Mouse (Mus musculus): ENCODE results near the gene Atxn1. TPM values are rescaled to one million over a fixed set of nuclear protein-coding genes. Genes with fewer than 3 reads are reported as not detected.

Gene Atxn1
- polyA plus RNA-seq, 1 experiment from 2014 or later = 2.3 TPM

GRCm38 (mm10) chr13:45661283-45662185 is 303.3 kb downstream of the Atxn1 start:
- Histone ChIP-seq H3K27ac (replicated peaks) (no peak overlapping the region), H3K27me3 (no peaks in the 10 kb centered on the region), H3K36me3 (replicated peaks) (no peaks in the 10 kb centered on the region), H3K4me3 (replicated peaks) (no peak overlapping the region), H3K4me2 (no peak overlapping the region), H3K9me3 (replicated peaks) (no peaks in the 10 kb centered on the region), H3K4me1 (replicated peaks) (0 out of 2 replicates have a peak, but pooled peaks cover 4% of the 10 kb centered on the region), H3K9ac (no peak overlapping the region)
- WGBS (ENCODE audit: insufficient replicate concordance) = 75% methylated on average over 12 of the region's 12 CpGs
- no peak for ATAC-seq (ENCODE audit: insufficient read depth)

- H3K4me3 ChIP-seq (replicated peaks) = no peak overlapping the region
- no peak overlapping the region for H3K4me2 ChIP-seq
- H3K27ac ChIP-seq (replicated peaks) = no peak overlapping the region
- H3K36me3 ChIP-seq (replicated peaks) = no peaks in the 10 kb centered on the region
- 60% methylated on average over 4 of the region's 4 CpGs for WGBS (ENCODE audit: insufficient replicate concordance)
- H3K9me3 ChIP-seq (replicated peaks) = no peaks in the 10 kb centered on the region
- H3K9ac ChIP-seq = no peak overlapping the region
- no peaks in the 10 kb centered on the region for H3K27me3 ChIP-seq
- H3K4me1 ChIP-seq (replicated peaks) = 0 out of 2 replicates have a peak, but pooled peaks cover 4% of the 10 kb centered on the region
- ATAC-seq (ENCODE audit: insufficient read depth) = no peak
Measured at GRCm38 (mm10) chr13:45659813-45660212, 305.0 kb downstream of the Atxn1 start.

GRCm38 (mm10) chr13:45658343-45658742 is 306.5 kb downstream of the Atxn1 start:
- no peak overlapping the region for H3K9ac ChIP-seq

GRCm38 (mm10) chr13:45657176-45657575 is 307.6 kb downstream of the Atxn1 start:
- no peaks in the 10 kb centered on the region for H3K9me3 ChIP-seq (replicated peaks)
- no peak overlapping the region for H3K4me3 ChIP-seq (replicated peaks)
- no peaks in the 10 kb centered on the region for H3K4me1 ChIP-seq (replicated peaks)
- ATAC-seq (ENCODE audit: insufficient read depth) = no peak
- H3K9ac ChIP-seq = no peak overlapping the region
- WGBS (ENCODE audit: insufficient replicate concordance) = 80% methylated on average over 1 of the region's 1 CpGs
- H3K27me3 ChIP-seq = no peaks in the 10 kb centered on the region
- H3K4me2 ChIP-seq = no peak overlapping the region
- H3K36me3 ChIP-seq (replicated peaks) = no peaks in the 10 kb centered on the region
- no peak overlapping the region for H3K27ac ChIP-seq (replicated peaks)

More at GRCm38 (mm10) chr13:45658343-45658742, 306.5 kb downstream of the Atxn1 start:
- 73% methylated on average over 5 of the region's 5 CpGs for WGBS (ENCODE audit: insufficient replicate concordance)
- Histone ChIP-seq H3K4me2 (no peak overlapping the region), H3K27ac (replicated peaks) (no peak overlapping the region), H3K27me3 (no peaks in the 10 kb centered on the region), H3K4me3 (replicated peaks) (no peak overlapping the region), H3K36me3 (replicated peaks) (no peaks in the 10 kb centered on the region), H3K9me3 (replicated peaks) (no peaks in the 10 kb centered on the region), H3K4me1 (replicated peaks) (0 out of 2 replicates have a peak, but pooled peaks cover 4% of the 10 kb centered on the region)
- no peak for ATAC-seq (ENCODE audit: insufficient read depth)

- H3K9ac ChIP-seq = no peak overlapping the region
- no peak for ATAC-seq (ENCODE audit: insufficient read depth)
Measured at GRCm38 (mm10) chr13:45651652-45652241, 313.1 kb downstream of the Atxn1 start.

GRCm38 (mm10) chr13:45649197-45649812 is 315.5 kb downstream of the Atxn1 start:
- H3K9me3 ChIP-seq (replicated peaks) = no peaks in the 10 kb centered on the region
- whole genome bisulfite sequencing (ENCODE audit: insufficient replicate concordance) = 31% methylated on average over 4 of the region's 4 CpGs
- H3K4me3 ChIP-seq (replicated peaks) = no peak overlapping the region
- H3K36me3 ChIP-seq (replicated peaks) = 0 out of 2 replicates have a peak, but pooled peaks cover 2% of the 10 kb centered on the region
- H3K27ac ChIP-seq (replicated peaks) = no peak overlapping the region
- no peak overlapping the region for H3K4me2 ChIP-seq
- no peak overlapping the region for H3K9ac ChIP-seq
- no peaks in the 10 kb centered on the region for H3K27me3 ChIP-seq
- no peaks in the 10 kb centered on the region for H3K4me1 ChIP-seq (replicated peaks)
- no peak for ATAC-seq (ENCODE audit: insufficient read depth)

More at GRCm38 (mm10) chr13:45651652-45652241, 313.1 kb downstream of the Atxn1 start:
- Histone ChIP-seq H3K9me3 (replicated peaks) (no peaks in the 10 kb centered on the region), H3K27me3 (no peaks in the 10 kb centered on the region), H3K4me1 (replicated peaks) (no peaks in the 10 kb centered on the region), H3K4me3 (replicated peaks) (no peak overlapping the region), H3K27ac (replicated peaks) (no peak overlapping the region), H3K36me3 (replicated peaks) (0 out of 2 replicates have a peak, but pooled peaks cover 2% of the 10 kb centered on the region), H3K4me2 (no peak overlapping the region)
- 65% methylated on average over 10 of the region's 10 CpGs for WGBS (ENCODE audit: insufficient replicate concordance)

GRCm38 (mm10) chr13:45643780-45644395 is 320.9 kb downstream of the Atxn1 start:
- Histone ChIP-seq H3K9ac (no peak overlapping the region), H3K27ac (replicated peaks) (no peak overlapping the region), H3K4me2 (no peak overlapping the region), H3K4me3 (replicated peaks) (no peak overlapping the region), H3K27me3 (no peaks in the 10 kb centered on the region), H3K36me3 (replicated peaks) (0 out of 2 replicates have a peak, but pooled peaks cover 2% of the 10 kb centered on the region), H3K4me1 (replicated peaks) (no peaks in the 10 kb centered on the region; the same call in 1 of the 2 replicates), H3K9me3 (replicated peaks) (no peaks in the 10 kb centered on the region)
- 64% methylated on average over 6 of the region's 6 CpGs for WGBS (ENCODE audit: insufficient replicate concordance)
- ATAC-seq (ENCODE audit: insufficient read depth) = no peak

- ATAC-seq (ENCODE audit: insufficient read depth) = no peak
Measured at GRCm38 (mm10) chr13:45642913-45643312, 321.9 kb downstream of the Atxn1 start.

GRCm38 (mm10) chr13:45640431-45640830 is 324.4 kb downstream of the Atxn1 start:
- Histone ChIP-seq H3K4me3 (replicated peaks) (no peak overlapping the region), H3K4me2 (no peak overlapping the region), H3K36me3 (replicated peaks) (no peaks in the 10 kb centered on the region), H3K9me3 (replicated peaks) (no peaks in the 10 kb centered on the region), H3K27ac (replicated peaks) (no peak overlapping the region), H3K4me1 (replicated peaks) (peaks cover 6% of the 10 kb centered on the region; the same call in 1 of the 2 replicates), H3K9ac (no peak overlapping the region), H3K27me3 (no peaks in the 10 kb centered on the region)
- 64% methylated on average over 5 of the region's 5 CpGs for WGBS (ENCODE audit: insufficient replicate concordance)
- no peak for ATAC-seq (ENCODE audit: insufficient read depth)

More at GRCm38 (mm10) chr13:45642913-45643312, 321.9 kb downstream of the Atxn1 start:
- Histone ChIP-seq H3K4me2 (no peak overlapping the region), H3K9ac (no peak overlapping the region), H3K4me3 (replicated peaks) (no peak overlapping the region), H3K27me3 (no peaks in the 10 kb centered on the region), H3K36me3 (replicated peaks) (0 out of 2 replicates have a peak, but pooled peaks cover 2% of the 10 kb centered on the region), H3K27ac (replicated peaks) (no peak overlapping the region), H3K9me3 (replicated peaks) (no peaks in the 10 kb centered on the region), H3K4me1 (replicated peaks) (no peaks in the 10 kb centered on the region; the same call in 1 of the 2 replicates)
- 59% methylated on average over 7 of the region's 7 CpGs for WGBS (ENCODE audit: insufficient replicate concordance)

GRCm38 (mm10) chr13:45638281-45638680 is 326.5 kb downstream of the Atxn1 start:
- no peaks in the 10 kb centered on the region for H3K9me3 ChIP-seq (replicated peaks)
- no peak overlapping the region for H3K9ac ChIP-seq
- WGBS (ENCODE audit: insufficient replicate concordance) = 15% methylated on average over 1 of the region's 1 CpGs
- no peak overlapping the region for H3K4me2 ChIP-seq
- no peaks in the 10 kb centered on the region for H3K36me3 ChIP-seq (replicated peaks)
- H3K27me3 ChIP-seq = no peaks in the 10 kb centered on the region
- no peak overlapping the region for H3K4me3 ChIP-seq (replicated peaks)
- no peak for ATAC-seq (ENCODE audit: insufficient read depth)
- no peak overlapping the region for H3K27ac ChIP-seq (replicated peaks)
- H3K4me1 ChIP-seq (replicated peaks) = peaks cover 6% of the 10 kb centered on the region; the same call in 1 of the 2 replicates
